Mouse (Mus musculus): Measurements from ENCODE around the gene Hoxb9. TPM values are rescaled to one million over a fixed set of nuclear protein-coding genes. Genes with fewer than 3 reads are reported as not detected.

Gene Hoxb9
- polyA plus RNA-seq, 1 experiment from 2014 or later, result 7.2 TPM

GRCm38 (mm10) chr11:96317608-96318367 lies 46.5 kb downstream of the Hoxb9 start, which contains the start of gene Hoxb4:
TSS of gene Hoxb4 (plus strand) at chr11:96318267.
- H3K27me3 ChIP-seq, result peaks cover 88% of the 10 kb centered on the region
- peak within 1 kb of the TSS; percentile 83 for H3K4me2 ChIP-seq
- WGBS, result 1% methylated on average over 28 of the region's 28 CpGs
- ATAC-seq (ENCODE audit: low FRiP score), result peak; percentile 52
- H3K36me3 ChIP-seq, result no peaks in the 10 kb centered on the region
- H3K9me3 ChIP-seq, result no peaks in the 10 kb centered on the region
- peak within 1 kb of the TSS; percentile 100 for H3K27ac ChIP-seq
- H3K4me1 ChIP-seq (replicated peaks), result peaks cover 3% of the 10 kb centered on the region
- H3K4me3 ChIP-seq, result peak within 1 kb of the TSS; percentile 57
- H3K9ac ChIP-seq, result peak within 1 kb of the TSS; percentile 99

GRCm38 (mm10) chr11:96318368-96319070 lies 47.3 kb downstream of the Hoxb9 start:
- under 1% methylated on average over 37 of the region's 45 CpGs for WGBS
- Histone ChIP-seq H3K27ac (peak overlapping the region; percentile 100), H3K4me3 (peak overlapping the region; percentile 57)

GRCm38 (mm10) chr11:96319071-96319902 lies 48.0 kb downstream of the Hoxb9 start:
- Histone ChIP-seq H3K27ac (peak overlapping the region; percentile 100), H3K4me1 (replicated peaks) (peaks cover 3% of the 10 kb centered on the region)
- 0% methylated on average over 28 of the region's 34 CpGs for WGBS

More at GRCm38 (mm10) chr11:96318368-96319070, 47.3 kb downstream of the Hoxb9 start:
- ATAC-seq (ENCODE audit: low FRiP score), result peak; percentile 79
- Histone ChIP-seq H3K4me1 (replicated peaks) (peaks cover 3% of the 10 kb centered on the region), H3K27me3 (peaks cover 87% of the 10 kb centered on the region), H3K9ac (peak overlapping the region; percentile 99), H3K4me2 (peak overlapping the region; percentile 83), H3K36me3 (no peaks in the 10 kb centered on the region), H3K9me3 (no peaks in the 10 kb centered on the region)

GRCm38 (mm10) chr11:96319910-96320309 lies 48.7 kb downstream of the Hoxb9 start:
- Histone ChIP-seq H3K9ac (peak overlapping the region; percentile 99), H3K36me3 (no peaks in the 10 kb centered on the region), H3K4me1 (replicated peaks) (peaks cover 3% of the 10 kb centered on the region), H3K9me3 (no peaks in the 10 kb centered on the region), H3K4me2 (peak overlapping the region; percentile 83), H3K27me3 (peaks cover 87% of the 10 kb centered on the region), H3K27ac (peak overlapping the region; percentile 100), H3K4me3 (peak overlapping the region; percentile 57)
- no peak for ATAC-seq (ENCODE audit: low FRiP score)
- under 1% methylated on average over 29 of the region's 29 CpGs for WGBS

More at GRCm38 (mm10) chr11:96319071-96319902, 48.0 kb downstream of the Hoxb9 start:
- ATAC-seq (ENCODE audit: low FRiP score), result peak; percentile 61
- H3K4me3 ChIP-seq, result peak overlapping the region; percentile 57
- no peaks in the 10 kb centered on the region for H3K36me3 ChIP-seq
- H3K27me3 ChIP-seq, result peaks cover 88% of the 10 kb centered on the region
- peak overlapping the region; percentile 99 for H3K9ac ChIP-seq
- peak overlapping the region; percentile 83 for H3K4me2 ChIP-seq
- no peaks in the 10 kb centered on the region for H3K9me3 ChIP-seq

- peaks cover 3% of the 10 kb centered on the region for H3K4me1 ChIP-seq (replicated peaks)
- no peak for ATAC-seq (ENCODE audit: low FRiP score)
- H3K36me3 ChIP-seq, result no peaks in the 10 kb centered on the region
- H3K4me3 ChIP-seq, result peak overlapping the region; percentile 57
- WGBS, result 5% methylated on average over 17 of the region's 17 CpGs
- peaks cover 87% of the 10 kb centered on the region for H3K27me3 ChIP-seq
- H3K4me2 ChIP-seq, result peak overlapping the region; percentile 83
- H3K27ac ChIP-seq, result peak overlapping the region; percentile 100
- no peaks in the 10 kb centered on the region for H3K9me3 ChIP-seq
- peak overlapping the region; percentile 99 for H3K9ac ChIP-seq
These were observed 49.4 kb downstream of the Hoxb9 start for GRCm38 (mm10) chr11:96320688-96321087.

GRCm38 (mm10) chr11:96321846-96322245 lies 50.6 kb downstream of the Hoxb9 start:
- ATAC-seq (ENCODE audit: low FRiP score), result no peak
- H3K4me2 ChIP-seq, result peak overlapping the region; percentile 83
- no peaks in the 10 kb centered on the region for H3K36me3 ChIP-seq
- H3K27me3 ChIP-seq, result peaks cover 89% of the 10 kb centered on the region
- H3K27ac ChIP-seq, result peak overlapping the region; percentile 100
- H3K4me1 ChIP-seq (replicated peaks), result peaks cover 6% of the 10 kb centered on the region
- no peaks in the 10 kb centered on the region for H3K9me3 ChIP-seq
- H3K4me3 ChIP-seq, result peak overlapping the region; percentile 57
- 8% methylated on average over 5 of the region's 5 CpGs for WGBS
- peak overlapping the region; percentile 99 for H3K9ac ChIP-seq

- no peak for ATAC-seq (ENCODE audit: low FRiP score)
- Histone ChIP-seq H3K27ac (peak overlapping the region; percentile 100), H3K4me2 (peak overlapping the region; percentile 83), H3K4me3 (peak overlapping the region; percentile 57), H3K4me1 (replicated peaks) (peaks cover 13% of the 10 kb centered on the region), H3K36me3 (no peaks in the 10 kb centered on the region), H3K9ac (peak overlapping the region; percentile 99), H3K27me3 (peaks cover 92% of the 10 kb centered on the region), H3K9me3 (no peaks in the 10 kb centered on the region)
- 2% methylated on average over 6 of the region's 6 CpGs for WGBS
These were observed 51.5 kb downstream of the Hoxb9 start for GRCm38 (mm10) chr11:96322738-96323137.

GRCm38 (mm10) chr11:96323154-96323553 lies 51.9 kb downstream of the Hoxb9 start, which contains the start of gene Hoxb3:
TSS of gene Hoxb3 (plus strand) at chr11:96323326.
- Histone ChIP-seq H3K4me2 (peak within 1 kb of the TSS; percentile 83), H3K9me3 (no peaks in the 10 kb centered on the region), H3K27ac (peak within 1 kb of the TSS; percentile 100), H3K27me3 (peaks cover 92% of the 10 kb centered on the region), H3K9ac (peak within 1 kb of the TSS; percentile 99), H3K36me3 (no peaks in the 10 kb centered on the region), H3K4me3 (peak within 1 kb of the TSS; percentile 57), H3K4me1 (replicated peaks) (peaks cover 10% of the 10 kb centered on the region)
- 2% methylated on average over 10 of the region's 10 CpGs for WGBS
- no peak for ATAC-seq (ENCODE audit: low FRiP score)

GRCm38 (mm10) chr11:96324125-96324524 lies 52.9 kb downstream of the Hoxb9 start:
- H3K4me1 ChIP-seq (replicated peaks), result peaks cover 10% of the 10 kb centered on the region; the same call in 1 of the 2 replicates
- H3K4me2 ChIP-seq, result peak overlapping the region; percentile 83
- no peaks in the 10 kb centered on the region for H3K36me3 ChIP-seq
- H3K27me3 ChIP-seq, result peaks cover 95% of the 10 kb centered on the region
- H3K4me3 ChIP-seq, result peak overlapping the region; percentile 57
- WGBS, result 1% methylated on average over 5 of the region's 5 CpGs
- H3K9me3 ChIP-seq, result no peaks in the 10 kb centered on the region
- ATAC-seq (ENCODE audit: low FRiP score), result no peak
- H3K9ac ChIP-seq, result peak overlapping the region; percentile 99
- peak overlapping the region; percentile 100 for H3K27ac ChIP-seq

GRCm38 (mm10) chr11:96324965-96325364 lies 53.7 kb downstream of the Hoxb9 start:
- peak overlapping the region; percentile 99 for H3K9ac ChIP-seq
- peak overlapping the region; percentile 57 for H3K4me3 ChIP-seq

GRCm38 (mm10) chr11:96325747-96326212 lies 54.5 kb downstream of the Hoxb9 start:
- WGBS, result under 1% methylated on average over 22 of the region's 22 CpGs
- no peaks in the 10 kb centered on the region for H3K9me3 ChIP-seq
- peaks cover 97% of the 10 kb centered on the region for H3K27me3 ChIP-seq
- peak overlapping the region; percentile 57 for H3K4me3 ChIP-seq
- ATAC-seq (ENCODE audit: low FRiP score), result no peak
- peak overlapping the region; percentile 100 for H3K27ac ChIP-seq
- peak overlapping the region; percentile 83 for H3K4me2 ChIP-seq
- no peaks in the 10 kb centered on the region for H3K36me3 ChIP-seq
- peak overlapping the region; percentile 99 for H3K9ac ChIP-seq
- peaks cover 16% of the 10 kb centered on the region for H3K4me1 ChIP-seq (replicated peaks)

More at GRCm38 (mm10) chr11:96324965-96325364, 53.7 kb downstream of the Hoxb9 start:
- Histone ChIP-seq H3K27me3 (peaks cover 95% of the 10 kb centered on the region), H3K27ac (peak overlapping the region; percentile 100), H3K36me3 (no peaks in the 10 kb centered on the region), H3K9me3 (no peaks in the 10 kb centered on the region), H3K4me2 (peak overlapping the region; percentile 83), H3K4me1 (replicated peaks) (peaks cover 11% of the 10 kb centered on the region; the same call in 1 of the 2 replicates)
- WGBS, result 2% methylated on average over 8 of the region's 8 CpGs
- no peak for ATAC-seq (ENCODE audit: low FRiP score)
